Mouse (Mus musculus) cerebellum, adult 9-11 months (tissue): ENCODE measurements around the gene Nrp1.

Experiments used
- DNase-seq: peaks from one replicate; pipeline ENCODE4 v3.0.0; 2022

Gene Nrp1

GRCm38 (mm10) chr8:128371789-128372188 lies 13.4 kb downstream of the Nrp1 start:
- DNase-seq, result no peak

- DNase-seq, result no peak
Observed at GRCm38 (mm10) chr8:128372724-128373123, 14.3 kb downstream of the Nrp1 start.

- DNase-seq, result no peak
Observed at GRCm38 (mm10) chr8:128373418-128373817, 15.0 kb downstream of the Nrp1 start.

DNA sequence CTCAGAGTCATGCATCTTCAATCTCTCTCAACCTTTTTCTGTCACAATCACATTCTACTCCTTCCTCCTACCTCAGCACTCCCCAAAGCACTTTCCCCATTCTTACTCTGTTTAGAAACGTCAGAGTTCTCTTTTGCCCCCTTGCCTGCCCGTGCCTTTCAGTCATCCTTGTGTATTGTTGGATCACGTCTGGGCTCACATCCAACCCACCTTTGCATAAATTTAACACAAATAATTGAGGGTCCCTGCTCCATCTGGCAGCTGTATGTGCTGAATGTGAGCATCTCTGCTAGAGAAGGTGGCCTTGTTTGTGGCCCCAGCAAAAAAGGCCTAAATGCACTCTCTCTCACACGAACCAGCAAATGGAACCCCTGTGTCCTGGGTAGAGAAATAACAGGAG lies 16.9 kb downstream of the Nrp1 start:
- DNase-seq, result no peak

DNA sequence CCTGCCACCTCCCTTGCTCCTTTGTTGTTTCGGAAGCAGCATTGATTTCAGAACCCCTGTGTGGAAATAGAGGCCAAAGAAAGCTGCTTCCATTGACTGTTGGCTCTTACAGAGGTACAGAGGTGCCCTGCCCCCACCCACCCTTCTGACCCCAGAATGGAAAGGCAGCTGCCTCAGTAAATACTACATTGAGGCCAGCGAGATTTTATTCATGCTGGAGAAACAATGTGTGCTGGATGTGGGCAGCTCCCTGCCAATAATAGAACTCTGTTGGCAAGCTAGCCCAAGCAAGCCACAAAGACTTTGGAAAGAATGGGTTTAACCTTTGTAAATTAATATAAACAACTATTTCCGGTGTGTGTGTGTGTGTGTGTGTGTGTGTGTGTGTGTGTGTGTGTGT lies 24.8 kb downstream of the Nrp1 start:
- DNase-seq, result no peak

GRCm38 (mm10) chr8:128384366-128384765 lies 26.0 kb downstream of the Nrp1 start:
- DNase-seq, result no peak

- DNase-seq, result no peak
Observed at GRCm38 (mm10) chr8:128384921-128385332, 26.5 kb downstream of the Nrp1 start.

- DNase-seq, result no peak
Observed at GRCm38 (mm10) chr8:128386963-128387621, 28.7 kb downstream of the Nrp1 start.

DNA sequence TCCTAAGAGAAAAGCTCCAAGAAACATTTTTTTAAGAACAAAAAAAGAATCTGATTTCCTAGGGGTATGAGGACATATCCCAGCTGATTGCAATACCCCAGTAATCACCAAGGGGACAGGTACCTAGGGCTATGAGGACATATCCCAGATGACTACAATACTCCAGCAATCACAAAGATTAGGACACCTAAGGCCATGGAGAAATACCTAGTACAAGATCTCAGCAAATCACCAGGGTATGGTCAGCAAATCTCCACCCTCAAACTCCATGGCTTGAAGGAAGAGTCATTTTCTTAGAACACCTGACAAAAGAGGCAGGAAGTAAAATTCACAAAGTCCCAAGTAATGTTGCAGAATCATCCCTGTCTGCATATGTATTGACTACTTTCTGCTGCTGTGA lies 32.4 kb downstream of the Nrp1 start:
- no peak for DNase-seq

- DNase-seq, result no peak
Observed at GRCm38 (mm10) chr8:128391182-128391760, 32.9 kb downstream of the Nrp1 start.

GRCm38 (mm10) chr8:128394671-128395193 lies 36.3 kb downstream of the Nrp1 start:
- no peak for DNase-seq

- no peak for DNase-seq
Observed at GRCm38 (mm10) chr8:128396968-128397367, 38.6 kb downstream of the Nrp1 start.

DNA sequence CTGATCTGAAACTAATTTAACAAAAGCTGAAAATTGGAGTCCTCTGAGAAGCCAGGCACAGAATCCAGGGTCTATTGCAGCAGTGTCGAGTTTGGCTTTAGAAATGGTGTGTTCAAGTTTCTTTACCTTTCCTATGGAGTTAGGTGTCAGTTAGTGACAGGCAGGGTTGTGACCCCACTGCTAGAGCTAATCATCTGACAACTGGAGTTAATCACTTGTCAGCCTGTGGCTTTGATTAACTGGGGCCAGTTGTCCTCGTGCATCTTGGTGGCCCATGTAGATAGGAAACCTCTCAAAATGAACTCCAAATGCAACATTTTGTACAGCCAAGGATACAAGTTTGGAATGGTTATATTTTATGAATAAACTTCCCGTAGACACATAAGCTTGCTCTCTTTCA lies 39.0 kb downstream of the Nrp1 start:
- no peak for DNase-seq

- DNase-seq, result no peak
Observed at GRCm38 (mm10) chr8:128398472-128399091, 40.2 kb downstream of the Nrp1 start.

GRCm38 (mm10) chr8:128400286-128400685 lies 41.9 kb downstream of the Nrp1 start:
- DNase-seq, result no peak

DNA sequence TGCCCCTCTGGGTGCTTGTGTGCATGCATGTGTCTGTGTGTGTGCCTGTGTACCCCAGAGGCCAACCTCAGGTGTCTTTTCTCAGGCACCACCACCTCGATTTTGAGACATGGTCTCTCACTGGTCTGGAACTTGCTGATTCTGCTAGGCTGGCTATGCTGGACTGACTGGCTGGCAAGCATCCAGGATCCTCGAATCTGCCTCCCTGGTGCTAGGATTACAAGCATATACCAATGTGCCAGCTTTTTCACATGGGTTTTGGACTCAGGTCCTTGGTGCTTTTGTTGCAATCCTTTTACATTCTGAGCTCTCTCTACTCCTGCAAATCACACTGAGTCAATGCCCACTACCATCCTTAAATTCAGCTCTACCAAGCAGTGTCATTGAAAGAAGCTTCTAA lies 46.5 kb downstream of the Nrp1 start:
- no peak for DNase-seq

GRCm38 (mm10) chr8:128413381-128413780 lies 55.0 kb downstream of the Nrp1 start:
- DNase-seq, result no peak

DNA sequence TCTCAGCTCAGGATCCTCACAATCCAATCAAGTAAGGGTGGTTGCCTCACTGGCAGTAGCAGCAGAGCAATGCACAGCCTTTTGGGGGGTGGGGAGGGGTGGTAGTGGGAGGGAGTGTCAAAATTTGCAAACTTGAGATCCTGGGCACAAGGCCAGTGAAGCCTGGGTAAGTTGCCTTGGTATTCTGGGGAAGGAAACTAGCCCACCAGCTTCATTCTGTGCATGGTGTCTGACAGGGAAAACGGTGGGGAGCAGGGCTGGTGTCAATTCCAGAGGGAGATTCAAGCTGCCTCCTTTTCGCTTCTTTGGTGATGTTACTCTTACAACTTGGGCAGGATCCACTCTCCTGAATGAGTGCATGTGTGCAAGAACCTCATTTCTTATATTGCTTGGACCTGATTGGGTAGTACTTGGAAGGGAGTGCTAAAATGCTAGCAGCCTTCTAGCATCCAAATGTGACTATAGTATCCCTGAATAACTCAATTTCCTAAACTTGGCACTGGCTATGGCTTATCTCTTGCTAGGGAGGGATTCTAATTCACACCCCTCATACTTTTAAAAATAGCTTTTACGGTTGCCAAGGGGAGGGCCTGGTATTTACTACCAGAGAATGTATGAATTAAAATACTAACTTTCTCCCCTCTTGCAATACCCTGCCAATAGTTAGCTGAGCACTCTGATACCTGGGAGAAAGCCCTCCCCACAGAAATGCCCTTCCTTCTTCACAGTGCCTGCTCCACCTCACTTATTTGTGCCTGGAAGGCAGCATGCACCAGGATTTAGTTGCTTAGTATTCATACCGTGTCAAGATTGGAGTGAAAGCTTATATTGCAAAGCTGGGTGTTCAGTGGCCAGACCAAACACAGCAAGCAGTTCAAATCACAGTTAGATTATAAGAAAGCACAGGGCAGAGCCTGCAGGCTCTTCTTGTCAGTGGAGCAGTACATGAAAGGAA lies 57.6 kb downstream of the Nrp1 start:
- DNase-seq, result no peak

GRCm38 (mm10) chr8:128416896-128417295 lies 58.5 kb downstream of the Nrp1 start:
- no peak for DNase-seq

- no peak for DNase-seq
Observed at GRCm38 (mm10) chr8:128417956-128418796, 59.8 kb downstream of the Nrp1 start.

DNA sequence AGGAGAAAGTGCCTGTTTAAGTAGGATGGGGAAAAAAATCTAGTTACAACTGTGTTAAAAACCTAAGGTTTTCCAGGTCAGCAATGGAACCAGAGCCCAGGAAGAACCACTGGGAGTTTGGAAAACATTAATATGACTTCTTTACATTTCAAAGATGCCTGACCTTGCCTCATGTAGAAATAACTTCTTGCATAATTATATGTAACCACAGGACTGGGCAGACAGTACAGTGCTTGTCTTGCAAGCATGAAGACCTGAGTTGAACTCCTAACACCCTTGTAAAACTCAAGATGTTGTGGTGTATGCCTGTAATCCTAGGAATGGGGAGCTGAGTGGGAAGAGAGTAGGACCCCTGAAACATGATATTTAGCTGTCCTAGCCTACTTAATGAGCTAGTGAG lies 61.6 kb downstream of the Nrp1 start:
- no peak for DNase-seq

DNA sequence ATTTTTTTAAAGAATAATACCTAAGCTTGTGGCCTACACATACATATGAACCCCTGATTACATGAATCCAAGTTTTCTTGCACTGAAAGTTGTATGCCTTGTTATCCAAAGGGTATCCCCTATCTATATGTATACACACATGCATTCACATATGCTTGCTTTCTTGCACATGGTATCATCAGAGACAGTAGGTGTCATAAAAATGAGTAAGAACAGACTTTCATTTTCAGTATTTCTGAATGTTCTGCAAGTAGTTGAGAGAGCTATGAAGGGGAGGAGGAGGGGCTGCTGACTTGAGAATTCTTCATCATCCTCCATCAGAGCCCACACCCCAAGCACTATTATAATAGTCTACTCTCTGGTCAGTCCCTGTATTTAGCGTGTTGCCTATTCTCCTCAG lies 62.0 kb downstream of the Nrp1 start:
- DNase-seq, result no peak
